11 mouse cellular contexts compared by ENCODE assay signal in genomic region chr2:26541258-26541910, GRCm38 (mm10). TPM values are rescaled to one million over a fixed set of nuclear protein-coding genes. Genes with fewer than 3 reads are reported as not detected.
DNase-seq lines count a peak whose midpoint lies in the region; ATAC-seq and TF ChIP-seq lines count a peak whose summit lies in the region.
"Had no signal": no experiment of that assay in that cellular context is flagged by ENCODE, and none has a peak within 500 bp of the region (broad histone marks: within the 10 kb centered on the region; RNA-seq: fewer than 3 reads in every experiment).

No protein-coding gene starts in this region.

- peak; percentile 86 for ATAC-seq in forebrain, postnatal 0 days
- no peak; the same call in 1 of the 2 replicates for ATAC-seq in midbrain, embryonic 14.5 days (ENCODE audit: low FRiP score, low TSS enrichment)

- TF ChIP-seq CTCF in forebrain, postnatal 0 days (IDR thresholded peaks at IDR 0.05; ENCODE audit: low read depth): no peak
- TF ChIP-seq CTCF in left cerebral cortex, adult 2 months (IDR thresholded peaks at IDR 0.05): no peak

- 33% methylated on average over 9 of the region's 9 CpGs for WGBS in embryonic facial prominence, embryonic 10.5 days
- 32% methylated on average over 9 of the region's 9 CpGs for WGBS in forebrain, postnatal 0 days
- 30% methylated on average over 9 of the region's 9 CpGs for WGBS in midbrain, embryonic 14.5 days

- H3K4me3 ChIP-seq in embryonic facial prominence, embryonic 10.5 days: no peak overlapping the region
- no peak overlapping the region for H3K4me3 ChIP-seq in forebrain, postnatal 0 days (ENCODE audit: low read depth, low read length)
- no peak overlapping the region for H3K4me3 ChIP-seq in midbrain, embryonic 14.5 days (replicated peaks; ENCODE audit: low read depth, low read length)
- no peak overlapping the region for H3K4me3 ChIP-seq in left cerebral cortex, adult 2 months
- H3K4me3 ChIP-seq: liver, embryonic 13.5 days had no signal

- peaks cover 63% of the 10 kb centered on the region for H3K4me1 ChIP-seq in embryonic facial prominence, embryonic 10.5 days
- H3K4me1 ChIP-seq in forebrain, postnatal 0 days (ENCODE audit: insufficient read depth): no peaks in the 10 kb centered on the region
- H3K4me1 ChIP-seq in midbrain, embryonic 14.5 days (ENCODE audit: control insufficient read depth, insufficient read depth, low read length): peaks cover 13% of the 10 kb centered on the region

- no peaks in the 10 kb centered on the region for H3K9me3 ChIP-seq in embryonic facial prominence, embryonic 10.5 days
- no peaks in the 10 kb centered on the region for H3K9me3 ChIP-seq in forebrain, postnatal 0 days (ENCODE audit: low read length)
- no peaks in the 10 kb centered on the region for H3K9me3 ChIP-seq in midbrain, embryonic 14.5 days (ENCODE audit: control insufficient read depth, low read length)
- H3K9me3 ChIP-seq: liver, embryonic 13.5 days had no signal

- no peak overlapping the region for H3K9ac ChIP-seq in forebrain, postnatal 0 days
- no peak overlapping the region for H3K9ac ChIP-seq in midbrain, embryonic 14.5 days (replicated peaks; ENCODE audit: low read length)
- H3K9ac ChIP-seq: liver, embryonic 13.5 days had no signal

- intact Hi-C loops in left cerebral cortex, adult 2 months (cut with DNase I): no loop called here

- peaks cover 12% of the 10 kb centered on the region for H3K27me3 ChIP-seq in embryonic facial prominence, embryonic 10.5 days (replicated peaks; ENCODE audit: low read depth, poor library complexity, severe bottlenecking)
- no peaks in the 10 kb centered on the region for H3K27me3 ChIP-seq in forebrain, postnatal 0 days (ENCODE audit: insufficient read depth, low read length)
- no peaks in the 10 kb centered on the region for H3K27me3 ChIP-seq in midbrain, embryonic 14.5 days (ENCODE audit: control insufficient read depth, insufficient read depth, low read length)
- H3K27me3 ChIP-seq: liver, embryonic 13.5 days had no signal

- no peak overlapping the region for H3K4me2 ChIP-seq in forebrain, postnatal 0 days (ENCODE audit: low read depth)
- H3K4me2 ChIP-seq in midbrain, embryonic 14.5 days (ENCODE audit: low read length): no peak overlapping the region
- H3K4me2 ChIP-seq: liver, embryonic 13.5 days had no signal

- peak; percentile 39 to 52 for DNase-seq in layer of hippocampus, postnatal 10 days (ENCODE audit: low spot score in 2 of 2)
- no peak for DNase-seq in layer of hippocampus, adult 9-10 months (ENCODE audit: low spot score)
- peak; percentile 55 for DNase-seq in embryonic facial prominence, embryonic 10.5 days (ENCODE audit: low spot score)
- no peak for DNase-seq in forebrain, postnatal 0 days
- peak; percentile 30 for DNase-seq in midbrain, embryonic 14.5 days
- DNase-seq in spleen, adult 18-20 months: no peak
- DNase-seq in left cerebral cortex, adult 2 months (ENCODE audit: extremely low spot score in 1 of 2, low spot score in 2 of 2): no peak
- DNase-seq in right cerebral cortex, adult 2 months (ENCODE audit: low spot score in 2 of 2): no peak
- DNase-seq: liver, embryonic 13.5 days had no signal

- no peaks in the 10 kb centered on the region for H3K36me3 ChIP-seq in embryonic facial prominence, embryonic 10.5 days (replicated peaks)
- H3K36me3 ChIP-seq in forebrain, postnatal 0 days (ENCODE audit: insufficient read depth): no peaks in the 10 kb centered on the region
- H3K36me3 ChIP-seq in midbrain, embryonic 14.5 days (ENCODE audit: control insufficient read depth, insufficient read depth, low read length): no peaks in the 10 kb centered on the region
- H3K36me3 ChIP-seq: liver, embryonic 13.5 days had no signal

- peak overlapping the region; percentile 72 for H3K27ac ChIP-seq in embryonic facial prominence, embryonic 10.5 days (replicated peaks)
- H3K27ac ChIP-seq in forebrain, postnatal 0 days (ENCODE audit: low read depth, low read length): no peak overlapping the region
- no peak overlapping the region for H3K27ac ChIP-seq in midbrain, embryonic 14.5 days (replicated peaks; ENCODE audit: low read depth, low read length)
- no peak overlapping the region for H3K27ac ChIP-seq in left cerebral cortex, adult 2 months
- H3K27ac ChIP-seq: liver, embryonic 13.5 days had no signal

RNA-seq across cellular contexts. Expression of gene Notch1, which starts 24.9 kb away (rescaled TPM):
- 10 to 100 TPM; 43.9 to 46.7 TPM for total RNA-seq in layer of hippocampus, postnatal 10 days (2021)
- 17.1 and 20.3 TPM in 2 replicates for polyA plus RNA-seq in embryonic facial prominence, embryonic 10.5 days (2016; fragmentation: Nextera tagmentation; extraction: Ambion mirVana)
- total RNA-seq in forebrain, postnatal 0 days (2014; rRNA removed): 23.8 and 38.7 TPM in 2 replicates
- 5.0 and 6.8 TPM in 2 replicates for polyA plus RNA-seq in forebrain, postnatal 0 days (2015; fragmentation: Nextera tagmentation; extraction: Ambion mirVana)
- polyA plus RNA-seq in midbrain, embryonic 14.5 days (2014; fragmentation: Nextera tagmentation; extraction: Ambion mirVana): 22.0 and 33.9 TPM in 2 replicates
- 10 to 100 TPM; 23.8 to 23.9 TPM for total RNA-seq in left cerebral cortex, adult 2 months (2021)

RNA-seq across cellular contexts. Expression of gene Egfl7, which starts 38.4 kb away (rescaled TPM):
- 100 to 1,000 TPM in 1 of 2 experiments, 10 to 100 TPM in 1; 82.2 to 102 TPM for total RNA-seq in layer of hippocampus, postnatal 10 days (2021)
- 93.2 and 96.6 TPM in 2 replicates for polyA plus RNA-seq in embryonic facial prominence, embryonic 10.5 days (2016; fragmentation: Nextera tagmentation; extraction: Ambion mirVana)
- 63.9 and 64.6 TPM in 2 replicates for total RNA-seq in forebrain, postnatal 0 days (2014; rRNA removed)
- 52.8 and 67.3 TPM in 2 replicates for polyA plus RNA-seq in forebrain, postnatal 0 days (2015; fragmentation: Nextera tagmentation; extraction: Ambion mirVana)
- 36.7 and 51.1 TPM in 2 replicates for polyA plus RNA-seq in midbrain, embryonic 14.5 days (2014; fragmentation: Nextera tagmentation; extraction: Ambion mirVana)
- 10 to 100 TPM; 62.4 to 67.4 TPM for total RNA-seq in left cerebral cortex, adult 2 months (2021)

RNA-seq across cellular contexts. Expression of gene Gm20532, which starts 45.1 kb away (rescaled TPM):
- total RNA-seq in layer of hippocampus, postnatal 10 days (2021): not detected
- not detected in 2 replicates for polyA plus RNA-seq in embryonic facial prominence, embryonic 10.5 days (2016; fragmentation: Nextera tagmentation; extraction: Ambion mirVana)
- not detected in 2 replicates for total RNA-seq in forebrain, postnatal 0 days (2014; rRNA removed)
- not detected in 2 replicates for polyA plus RNA-seq in forebrain, postnatal 0 days (2015; fragmentation: Nextera tagmentation; extraction: Ambion mirVana)
- polyA plus RNA-seq in midbrain, embryonic 14.5 days (2014; fragmentation: Nextera tagmentation; extraction: Ambion mirVana): not detected in 2 replicates
- total RNA-seq in left cerebral cortex, adult 2 months (2021): not detected
- total RNA-seq: hematopoietic stem cell, adult 5-6 weeks had no signal
- polyA plus RNA-seq: liver, embryonic 13.5 days; testis, adult 2 months had no signal

Comparison
In these comparisons a context has a peak if more than half of its experiments do, and no peak if none do; other contexts are left out.
1. DNase-seq: peak in layer of hippocampus, postnatal 10 days (2 of 2), embryonic facial prominence, embryonic 10.5 days (single experiment) and midbrain, embryonic 14.5 days (single experiment); none in layer of hippocampus, adult 9-10 months (single experiment), forebrain, postnatal 0 days (single experiment), spleen, adult 18-20 months (0 of 2), left cerebral cortex, adult 2 months (0 of 2) and right cerebral cortex, adult 2 months (0 of 2).